Mouse (Mus musculus): ENCODE data around the gene Sec1. TPM values are rescaled to one million over a fixed set of nuclear protein-coding genes. Genes with fewer than 3 reads are reported as not detected.

The Sec1 gene
- polyA plus RNA-seq, 1 experiment, result 0.41 TPM

GRCm38 (mm10) chr7:45635711-45636688 lies 58.2 kb downstream of the Sec1 start:
- Histone ChIP-seq H3K4me2 (ENCODE audit: low read depth) (no peak overlapping the region), H3K36me3 (ENCODE audit: control insufficient read depth, insufficient read depth) (no peaks in the 10 kb centered on the region)

GRCm38 (mm10) chr7:45634946-45635681 lies 59.1 kb downstream of the Sec1 start:
- Histone ChIP-seq H3K4me2 (ENCODE audit: low read depth) (no peak overlapping the region), H3ac (ENCODE audit: control insufficient read depth, insufficient read length) (no peak overlapping the region), H3K36me3 (ENCODE audit: control insufficient read depth, insufficient read depth) (no peaks in the 10 kb centered on the region), H3K79me2 (ENCODE audit: control insufficient read depth, insufficient read depth) (no peaks in the 10 kb centered on the region), H3K27me3 (ENCODE audit: control insufficient read depth, insufficient read depth, insufficient read length) (no peaks in the 10 kb centered on the region), H3K4me3 (no peak overlapping the region)
- TF ChIP-seq TCF3 (IDR thresholded peaks at IDR 0.05; ENCODE audit: insufficient read length, low read depth) (no peak), POLR2AphosphoS2 (IDR thresholded peaks at IDR 0.05; ENCODE audit: insufficient read length, low read depth) (peak; percentile 34)

More at GRCm38 (mm10) chr7:45635711-45636688, 58.2 kb downstream of the Sec1 start:
- H3K4me3 ChIP-seq, result no peak overlapping the region
- TF ChIP-seq MYOG (IDR thresholded peaks at IDR 0.05; ENCODE audit: control insufficient read depth in 1 of 3, insufficient read depth in 1 of 3, insufficient read length in 2 of 3, low read depth in 2 of 3) (no peak), MAX (IDR thresholded peaks at IDR 0.05; ENCODE audit: low read depth) (no peak), TCF3 (IDR thresholded peaks at IDR 0.05; ENCODE audit: insufficient read length, low read depth) (no peak), POLR2AphosphoS2 (IDR thresholded peaks at IDR 0.05; ENCODE audit: insufficient read length, low read depth) (no peak), MYOD1 (IDR thresholded peaks at IDR 0.05; ENCODE audit: control insufficient read depth in 1 of 3, insufficient read length in 2 of 3, low read depth in 2 of 3) (no peak), CEBPB (IDR thresholded peaks at IDR 0.05; ENCODE audit: insufficient read depth, poor library complexity, severe bottlenecking) (no peak), SRF (IDR thresholded peaks at IDR 0.05; ENCODE audit: control insufficient read depth, insufficient read length, low read depth) (no peak), USF1 (IDR thresholded peaks at IDR 0.05; ENCODE audit: low read depth) (no peak), TCF12 (IDR thresholded peaks at IDR 0.05; ENCODE audit: insufficient read depth, poor library complexity, severe bottlenecking) (no peak), REST (IDR thresholded peaks at IDR 0.05; ENCODE audit: insufficient read depth, insufficient read length) (no peak), POLR2A (IDR thresholded peaks at IDR 0.05; ENCODE audit: insufficient read length, low read depth) (no peak), E2F4 (IDR thresholded peaks at IDR 0.05; ENCODE audit: insufficient read depth) (no peak)
- H3K79me2 ChIP-seq (ENCODE audit: control insufficient read depth, insufficient read depth), result no peaks in the 10 kb centered on the region
- H3ac ChIP-seq (ENCODE audit: control insufficient read depth, insufficient read length), result no peak overlapping the region
- H3K27me3 ChIP-seq (ENCODE audit: control insufficient read depth, insufficient read depth, insufficient read length), result no peaks in the 10 kb centered on the region

- no peak overlapping the region for H3K4me3 ChIP-seq
- no peak for TF ChIP-seq TCF3 (IDR thresholded peaks at IDR 0.05; ENCODE audit: insufficient read length, low read depth)
- no peak for TF ChIP-seq MAX (IDR thresholded peaks at IDR 0.05; ENCODE audit: low read depth)
- TF ChIP-seq SRF (IDR thresholded peaks at IDR 0.05; ENCODE audit: control insufficient read depth, insufficient read length, low read depth), result no peak
- no peak for TF ChIP-seq REST (IDR thresholded peaks at IDR 0.05; ENCODE audit: insufficient read depth, insufficient read length)
- TF ChIP-seq MYOG (IDR thresholded peaks at IDR 0.05; ENCODE audit: control insufficient read depth in 1 of 3, insufficient read depth in 1 of 3, insufficient read length in 2 of 3, low read depth in 2 of 3), result no peak
- no peak for TF ChIP-seq MYOD1 (IDR thresholded peaks at IDR 0.05; ENCODE audit: control insufficient read depth in 1 of 3, insufficient read length in 2 of 3, low read depth in 2 of 3)
- no peak for TF ChIP-seq E2F4 (IDR thresholded peaks at IDR 0.05; ENCODE audit: insufficient read depth)
- no peak for TF ChIP-seq USF1 (IDR thresholded peaks at IDR 0.05; ENCODE audit: low read depth)
- no peak for TF ChIP-seq POLR2A (IDR thresholded peaks at IDR 0.05; ENCODE audit: insufficient read length, low read depth)
- no peak for TF ChIP-seq CEBPB (IDR thresholded peaks at IDR 0.05; ENCODE audit: insufficient read depth, poor library complexity, severe bottlenecking)
- TF ChIP-seq POLR2AphosphoS2 (IDR thresholded peaks at IDR 0.05; ENCODE audit: insufficient read length, low read depth), result no peak
- no peak for TF ChIP-seq TCF12 (IDR thresholded peaks at IDR 0.05; ENCODE audit: insufficient read depth, poor library complexity, severe bottlenecking)
- no peaks in the 10 kb centered on the region for H3K36me3 ChIP-seq (ENCODE audit: control insufficient read depth, insufficient read depth)
- H3ac ChIP-seq (ENCODE audit: control insufficient read depth, insufficient read length), result no peak overlapping the region
- no peaks in the 10 kb centered on the region for H3K27me3 ChIP-seq (ENCODE audit: control insufficient read depth, insufficient read depth, insufficient read length)
- H3K79me2 ChIP-seq (ENCODE audit: control insufficient read depth, insufficient read depth), result no peaks in the 10 kb centered on the region
- H3K4me2 ChIP-seq (ENCODE audit: low read depth), result no peak overlapping the region
These were observed 61.7 kb downstream of the Sec1 start for GRCm38 (mm10) chr7:45632499-45632898.

- no peaks in the 10 kb centered on the region for H3K27me3 ChIP-seq (ENCODE audit: control insufficient read depth, insufficient read depth, insufficient read length)
- no peaks in the 10 kb centered on the region for H3K36me3 ChIP-seq (ENCODE audit: control insufficient read depth, insufficient read depth)
- H3K4me3 ChIP-seq, result no peak overlapping the region
- H3K79me2 ChIP-seq (ENCODE audit: control insufficient read depth, insufficient read depth), result no peaks in the 10 kb centered on the region
- no peak overlapping the region for H3ac ChIP-seq (ENCODE audit: control insufficient read depth, insufficient read length)
- TF ChIP-seq REST (IDR thresholded peaks at IDR 0.05; ENCODE audit: insufficient read depth, insufficient read length), result no peak
- no peak for TF ChIP-seq MAX (IDR thresholded peaks at IDR 0.05; ENCODE audit: low read depth)
- TF ChIP-seq USF1 (IDR thresholded peaks at IDR 0.05; ENCODE audit: low read depth), result no peak
- no peak for TF ChIP-seq E2F4 (IDR thresholded peaks at IDR 0.05; ENCODE audit: insufficient read depth)
- TF ChIP-seq MYOD1 (IDR thresholded peaks at IDR 0.05; ENCODE audit: control insufficient read depth in 1 of 3, insufficient read length in 2 of 3, low read depth in 2 of 3), result no peak
- TF ChIP-seq TCF3 (IDR thresholded peaks at IDR 0.05; ENCODE audit: insufficient read length, low read depth), result no peak
- no peak for TF ChIP-seq TCF12 (IDR thresholded peaks at IDR 0.05; ENCODE audit: insufficient read depth, poor library complexity, severe bottlenecking)
- H3K4me2 ChIP-seq (ENCODE audit: low read depth), result no peak overlapping the region
These were observed 63.9 kb downstream of the Sec1 start for GRCm38 (mm10) chr7:45630064-45630907.

All from myocyte (in vitro differentiated cells).